Mouse (Mus musculus): ENCODE results near the gene Dpp3. TPM values are rescaled to one million over a fixed set of nuclear protein-coding genes. Genes with fewer than 3 reads are reported as not detected.
"Not testable (repeated sequence)": the region's sequence is repeated elsewhere in the genome, so short reads cannot be mapped to it uniquely, and the experiment has no call there.

The Dpp3 gene
- polyA plus RNA-seq, 1 experiment: 74.9 TPM

GRCm38 (mm10) chr19:4876241-4876640 lies 51.8 kb downstream of the Dpp3 start:
- H3K27ac ChIP-seq (ENCODE audit: insufficient read depth, low read length): no peak overlapping the region
- no peak overlapping the region for H3K4me3 ChIP-seq (ENCODE audit: insufficient read depth, low read length)
- TF ChIP-seq POLR2A (IDR thresholded peaks at IDR 0.05; ENCODE audit: low read depth, low read length): no peak
- no peak for TF ChIP-seq CTCF (IDR thresholded peaks at IDR 0.05; ENCODE audit: borderline replicate concordance, insufficient read depth, low read length)
- H3K4me1 ChIP-seq (ENCODE audit: control insufficient read depth, insufficient read depth, low read length): no peaks in the 10 kb centered on the region

- not testable (repeated sequence) for H3K27ac ChIP-seq (ENCODE audit: insufficient read depth, low read length); H3K4me3 ChIP-seq (ENCODE audit: insufficient read depth, low read length); H3K4me1 ChIP-seq (ENCODE audit: control insufficient read depth, insufficient read depth, low read length)
These were observed 53.5 kb downstream of the Dpp3 start for GRCm38 (mm10) chr19:4874613-4875012.

GRCm38 (mm10) chr19:4865147-4865546 lies 62.9 kb downstream of the Dpp3 start:
- TF ChIP-seq CTCF (IDR thresholded peaks at IDR 0.05; ENCODE audit: borderline replicate concordance, insufficient read depth, low read length) (no peak), POLR2A (IDR thresholded peaks at IDR 0.05; ENCODE audit: low read depth, low read length) (no peak)
- no peak overlapping the region for H3K4me3 ChIP-seq (ENCODE audit: insufficient read depth, low read length)
- H3K4me1 ChIP-seq (ENCODE audit: control insufficient read depth, insufficient read depth, low read length): no peaks in the 10 kb centered on the region
- H3K27ac ChIP-seq (ENCODE audit: insufficient read depth, low read length): no peak overlapping the region

- H3K4me3 ChIP-seq (ENCODE audit: insufficient read depth, low read length): no peak overlapping the region
- no peak overlapping the region for H3K27ac ChIP-seq (ENCODE audit: insufficient read depth, low read length)
- no peaks in the 10 kb centered on the region for H3K4me1 ChIP-seq (ENCODE audit: control insufficient read depth, insufficient read depth, low read length)
- no peak for TF ChIP-seq CTCF (IDR thresholded peaks at IDR 0.05; ENCODE audit: borderline replicate concordance, insufficient read depth, low read length)
- no peak for TF ChIP-seq POLR2A (IDR thresholded peaks at IDR 0.05; ENCODE audit: low read depth, low read length)
These were observed 65.0 kb downstream of the Dpp3 start for GRCm38 (mm10) chr19:4863048-4863447.

GRCm38 (mm10) chr19:4859081-4859480 lies 69.0 kb downstream of the Dpp3 start:
- TF ChIP-seq POLR2A (IDR thresholded peaks at IDR 0.05; ENCODE audit: low read depth, low read length) (no peak), CTCF (IDR thresholded peaks at IDR 0.05; ENCODE audit: borderline replicate concordance, insufficient read depth, low read length) (no peak)
- H3K4me1 ChIP-seq (ENCODE audit: control insufficient read depth, insufficient read depth, low read length): no peaks in the 10 kb centered on the region
- no peak overlapping the region for H3K4me3 ChIP-seq (ENCODE audit: insufficient read depth, low read length)

More at GRCm38 (mm10) chr19:4859081-4859480, 69.0 kb downstream of the Dpp3 start:
- no peak overlapping the region for H3K27ac ChIP-seq (ENCODE audit: insufficient read depth, low read length)

Other genes with a start within 250 kb of the Dpp3 start
- gene Gm960, start 229.6 kb downstream of the Dpp3 start, polyA plus RNA-seq (2011; ENCODE audit: insufficient read length, low read depth, missing spikeins): 0.50 TPM in 1 of 2 replicates, not detected in the other
- not detected in 2 replicates for gene Sptbn2, start 217.1 kb downstream of the Dpp3 start, polyA plus RNA-seq (2011; ENCODE audit: insufficient read length, low read depth, missing spikeins)
- gene Rbm4b, start 171.8 kb downstream of the Dpp3 start, polyA plus RNA-seq (2011; ENCODE audit: insufficient read length, low read depth, missing spikeins): 7.0 and 11.9 TPM in 2 replicates
- gene Rbm4, start 134.4 kb downstream of the Dpp3 start, polyA plus RNA-seq (2011; ENCODE audit: insufficient read length, low read depth, missing spikeins): 39.8 and 48.3 TPM in 2 replicates
- 7.8 and 16.1 TPM in 2 replicates for gene Gm21992, start 116.7 kb downstream of the Dpp3 start, polyA plus RNA-seq (2011; ENCODE audit: insufficient read length, low read depth, missing spikeins)
- gene Rbm14, start 116.7 kb downstream of the Dpp3 start, polyA plus RNA-seq (2011; ENCODE audit: insufficient read length, low read depth, missing spikeins): 33.4 and 33.6 TPM in 2 replicates
- 43.3 and 48.7 TPM in 2 replicates for gene Ccs, start 89.0 kb downstream of the Dpp3 start, polyA plus RNA-seq (2011; ENCODE audit: insufficient read length, low read depth, missing spikeins)
- 0.26 TPM in 1 of 2 replicates, not detected in the other for gene Ccdc87, start 88.9 kb downstream of the Dpp3 start, polyA plus RNA-seq (2011; ENCODE audit: insufficient read length, low read depth, missing spikeins)
- 20.3 and 23.5 TPM in 2 replicates for gene Ctsf, start 73.2 kb downstream of the Dpp3 start, polyA plus RNA-seq (2011; ENCODE audit: insufficient read length, low read depth, missing spikeins)
- gene Actn3, start 50.4 kb downstream of the Dpp3 start, polyA plus RNA-seq (2011; ENCODE audit: insufficient read length, low read depth, missing spikeins): 1.4 and 1.5 TPM in 2 replicates
- 9.5 and 11.1 TPM in 2 replicates for gene Zdhhc24, start 49.6 kb downstream of the Dpp3 start, polyA plus RNA-seq (2011; ENCODE audit: insufficient read length, low read depth, missing spikeins)
- 1.7 and 4.0 TPM in 2 replicates for gene Bbs1, start 21.7 kb downstream of the Dpp3 start, polyA plus RNA-seq (2011; ENCODE audit: insufficient read length, low read depth, missing spikeins)
- 0.99 and 2.5 TPM in 2 replicates for gene Peli3, start 14.8 kb upstream of the Dpp3 start, polyA plus RNA-seq (2011; ENCODE audit: insufficient read length, low read depth, missing spikeins)
- gene Mrpl11, start 33.9 kb upstream of the Dpp3 start, polyA plus RNA-seq (2011; ENCODE audit: insufficient read length, low read depth, missing spikeins): 67.0 and 81.9 TPM in 2 replicates
- 4.5 and 7.4 TPM in 2 replicates for gene Npas4, start 62.0 kb upstream of the Dpp3 start, polyA plus RNA-seq (2011; ENCODE audit: insufficient read length, low read depth, missing spikeins)
- 6.0 and 8.0 TPM in 2 replicates for gene Slc29a2, start 95.6 kb upstream of the Dpp3 start, polyA plus RNA-seq (2011; ENCODE audit: insufficient read length, low read depth, missing spikeins)
- gene B4gat1, start 110.5 kb upstream of the Dpp3 start, polyA plus RNA-seq (2011; ENCODE audit: insufficient read length, low read depth, missing spikeins): 31.4 and 33.5 TPM in 2 replicates
- gene AC124502.3, start 110.6 kb upstream of the Dpp3 start, polyA plus RNA-seq (2011; ENCODE audit: insufficient read length, low read depth, missing spikeins): 0.60 and 1.5 TPM in 2 replicates
- gene Brms1, start 113.1 kb upstream of the Dpp3 start, polyA plus RNA-seq (2011; ENCODE audit: insufficient read length, low read depth, missing spikeins): 12.9 and 14.5 TPM in 2 replicates
- 60.2 and 82.9 TPM in 2 replicates for gene Rin1, start 122.2 kb upstream of the Dpp3 start, polyA plus RNA-seq (2011; ENCODE audit: insufficient read length, low read depth, missing spikeins)
- gene Cd248, start 139.8 kb upstream of the Dpp3 start, polyA plus RNA-seq (2011; ENCODE audit: insufficient read length, low read depth, missing spikeins): 202 and 292 TPM in 2 replicates
- 6.0 and 7.2 TPM in 2 replicates for gene Tmem151a, start 157.2 kb upstream of the Dpp3 start, polyA plus RNA-seq (2011; ENCODE audit: insufficient read length, low read depth, missing spikeins)
- gene Yif1a, start 160.3 kb upstream of the Dpp3 start, polyA plus RNA-seq (2011; ENCODE audit: insufficient read length, low read depth, missing spikeins): 94.1 and 96.4 TPM in 2 replicates
- gene Cnih2, start 170.2 kb upstream of the Dpp3 start, polyA plus RNA-seq (2011; ENCODE audit: insufficient read length, low read depth, missing spikeins): 4.7 and 5.2 TPM in 2 replicates
- gene Rab1b, start 178.8 kb upstream of the Dpp3 start, polyA plus RNA-seq (2011; ENCODE audit: insufficient read length, low read depth, missing spikeins): 115 and 123 TPM in 2 replicates
- gene Klc2, start 190.3 kb upstream of the Dpp3 start, polyA plus RNA-seq (2011; ENCODE audit: insufficient read length, low read depth, missing spikeins): 20.1 and 24.2 TPM in 2 replicates

Measured in embryonic fibroblast, embryonic 13.5 days (primary cell).